Mouse (Mus musculus): ENCODE results near the gene Bco2. TPM values are rescaled to one million over a fixed set of nuclear protein-coding genes. Genes with fewer than 3 reads are reported as not detected.

The Bco2 gene
- total and polyA plus RNA-seq, 3 experiments: 0.07 TPM; not detected in 2

DNA sequence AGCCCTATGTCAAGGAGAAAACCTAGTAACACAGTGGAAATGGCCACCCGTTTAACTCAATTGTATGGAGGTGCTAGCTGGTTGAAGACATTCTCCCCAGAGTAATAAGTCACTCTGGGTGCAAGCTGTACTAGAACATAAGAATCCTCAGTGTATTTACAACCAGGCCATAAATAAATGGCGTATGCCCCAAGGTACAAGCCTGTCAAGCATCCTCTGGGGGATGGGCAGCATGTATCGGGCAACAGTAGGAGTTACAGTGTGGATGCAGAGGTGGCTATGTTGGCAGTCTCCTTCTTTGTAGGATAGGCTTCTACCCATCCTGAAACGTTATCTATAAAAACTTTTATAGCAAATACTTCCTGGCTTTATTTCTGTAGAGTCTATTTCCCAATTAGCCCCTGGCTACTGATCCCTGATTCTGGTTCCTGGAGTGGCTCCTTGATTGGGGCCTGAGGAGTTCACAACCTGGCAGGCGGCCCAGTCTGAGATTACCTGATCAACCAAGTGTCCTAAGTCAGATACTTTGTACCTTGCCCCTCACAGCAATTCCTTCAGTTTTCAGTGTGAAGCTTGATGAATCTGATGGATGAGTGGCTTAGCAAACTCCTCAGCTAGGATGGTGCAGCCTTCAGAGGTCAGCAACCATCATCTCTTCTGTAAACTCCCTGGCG, 30.3 kb upstream of the Bco2 start:
- no peaks in the 10 kb centered on the region for H3K36me3 ChIP-seq (ENCODE audit: control insufficient read depth in 1 of 2, insufficient read depth in 2 of 2, low read length in 2 of 2)
- no peak overlapping the region for H3K4me3 ChIP-seq (ENCODE audit: control insufficient read depth in 1 of 2, insufficient read depth in 1 of 2, low read depth in 2 of 2, low read length in 2 of 2)
- H3K4me1 ChIP-seq (ENCODE audit: control insufficient read depth in 1 of 2, insufficient read depth in 2 of 2, low read length in 2 of 2): no peaks in the 10 kb centered on the region
- no peak overlapping the region for H3K27ac ChIP-seq (ENCODE audit: control insufficient read depth, low read depth, low read length)
- TF ChIP-seq GABPA (IDR thresholded peaks at IDR 0.05; ENCODE audit: low read depth, low read length) (no peak), MEF2A (IDR thresholded peaks at IDR 0.05; ENCODE audit: extremely low read depth, insufficient replicate concordance, low read depth, low read length, poor library complexity, severe bottlenecking) (no peak), MAX (IDR thresholded peaks at IDR 0.05; ENCODE audit: low read length) (no peak), SMC3 (IDR thresholded peaks at IDR 0.05; ENCODE audit: low read depth, low read length) (no peak), ZC3H11A (IDR thresholded peaks at IDR 0.05; ENCODE audit: low read depth, low read length) (no peak), POLR2AphosphoS5 (IDR thresholded peaks at IDR 0.05; ENCODE audit: borderline replicate concordance, low read depth, low read length) (no peak), ZMIZ1 (IDR thresholded peaks at IDR 0.05; ENCODE audit: low read depth, low read length) (no peak), POLR2AphosphoS2 (IDR thresholded peaks at IDR 0.05; ENCODE audit: low read length) (no peak), CHD1 (IDR thresholded peaks at IDR 0.05; ENCODE audit: low read depth, low read length) (no peak), UBTF (IDR thresholded peaks at IDR 0.05; ENCODE audit: borderline replicate concordance, insufficient read depth, low read depth, low read length) (no peak), TAL1 (IDR thresholded peaks at IDR 0.05; ENCODE audit: low read length) (no peak), TCF12 (IDR thresholded peaks at IDR 0.05; ENCODE audit: low read depth, low read length) (no peak), MYB (IDR thresholded peaks at IDR 0.05; ENCODE audit: low read depth, low read length) (no peak), EP300 (IDR thresholded peaks at IDR 0.05; ENCODE audit: low read depth in 1 of 2, low read length in 2 of 2) (no peak), ELF1 (IDR thresholded peaks at IDR 0.05; ENCODE audit: low read depth, low read length) (no peak), SIN3A (IDR thresholded peaks at IDR 0.05; ENCODE audit: low read length) (no peak)
- H3K9ac ChIP-seq (ENCODE audit: control insufficient read depth, low read depth, low read length, poor library complexity, severe bottlenecking): no peak overlapping the region
- DNase-seq (ENCODE audit: low read depth, low spot score): no peak
- peaks cover 11 to 17% of the 10 kb centered on the region in 2 experiments for H3K27me3 ChIP-seq (ENCODE audit: control insufficient read depth in 1 of 2, insufficient read depth in 2 of 2, low read length in 2 of 2)
- H3K79me2 ChIP-seq (ENCODE audit: control insufficient read depth, insufficient read depth, low read length, poor library complexity): no peaks in the 10 kb centered on the region
- no peaks in the 10 kb centered on the region for H3K9me3 ChIP-seq (replicated peaks; ENCODE audit: insufficient read depth, low read length)

DNA sequence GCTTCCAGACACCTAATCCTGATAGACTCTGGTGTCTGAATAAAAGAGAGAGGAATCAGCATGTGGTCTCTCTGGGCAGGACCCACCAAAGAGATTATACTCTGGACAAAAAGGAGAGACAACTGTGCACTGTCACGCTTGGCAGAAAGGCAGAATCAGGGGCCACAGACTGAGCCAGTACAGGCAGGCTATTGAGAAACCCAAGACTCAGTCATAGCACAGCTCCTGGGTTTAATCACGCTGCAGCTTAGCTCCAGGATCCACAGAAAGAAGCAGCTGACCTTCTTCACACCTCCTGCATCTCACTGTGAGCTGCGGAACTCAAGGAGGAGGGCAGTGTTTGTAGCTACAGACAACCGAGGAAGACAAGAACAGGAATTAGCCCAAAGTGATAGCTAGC, 25.4 kb upstream of the Bco2 start:
- Histone ChIP-seq H3K4me3 (ENCODE audit: control insufficient read depth in 1 of 2, insufficient read depth in 1 of 2, low read depth in 2 of 2, low read length in 2 of 2) (no peak overlapping the region), H3K9me3 (replicated peaks; ENCODE audit: insufficient read depth, low read length) (no peaks in the 10 kb centered on the region), H3K36me3 (ENCODE audit: control insufficient read depth in 1 of 2, insufficient read depth in 2 of 2, low read length in 2 of 2) (no peaks in the 10 kb centered on the region), H3K27me3 (ENCODE audit: control insufficient read depth in 1 of 2, insufficient read depth in 2 of 2, low read length in 2 of 2) (peaks cover 21 to 25% of the 10 kb centered on the region in 2 experiments), H3K27ac (ENCODE audit: control insufficient read depth, low read depth, low read length) (no peak overlapping the region), H3K4me1 (ENCODE audit: control insufficient read depth in 1 of 2, insufficient read depth in 2 of 2, low read length in 2 of 2) (no peaks in the 10 kb centered on the region), H3K9ac (ENCODE audit: control insufficient read depth, low read depth, low read length, poor library complexity, severe bottlenecking) (no peak overlapping the region), H3K79me2 (ENCODE audit: control insufficient read depth, insufficient read depth, low read length, poor library complexity) (no peaks in the 10 kb centered on the region)
- DNase-seq (ENCODE audit: low read depth, low spot score): no peak
- TF ChIP-seq ZC3H11A (IDR thresholded peaks at IDR 0.05; ENCODE audit: low read depth, low read length) (no peak), TCF12 (IDR thresholded peaks at IDR 0.05; ENCODE audit: low read depth, low read length) (no peak), BHLHE40 (IDR thresholded peaks at IDR 0.05; ENCODE audit: borderline replicate concordance, low read depth, low read length) (no peak), CHD1 (IDR thresholded peaks at IDR 0.05; ENCODE audit: low read depth, low read length) (no peak), MAX (IDR thresholded peaks at IDR 0.05; ENCODE audit: low read length) (no peak), SIN3A (IDR thresholded peaks at IDR 0.05; ENCODE audit: low read length) (no peak), ZKSCAN1 (IDR thresholded peaks at IDR 0.05; ENCODE audit: low read depth, low read length) (no peak), RAD21 (IDR thresholded peaks at IDR 0.05; ENCODE audit: low read depth, low read length) (no peak), POLR2AphosphoS2 (IDR thresholded peaks at IDR 0.05; ENCODE audit: low read length) (no peak), POLR2AphosphoS5 (IDR thresholded peaks at IDR 0.05; ENCODE audit: borderline replicate concordance, low read depth, low read length) (no peak), ETS1 (IDR thresholded peaks at IDR 0.05; ENCODE audit: low read depth, low read length) (no peak), JUND (IDR thresholded peaks at IDR 0.05; ENCODE audit: low read depth, low read length) (no peak), USF1 (IDR thresholded peaks at IDR 0.05; ENCODE audit: low read depth, low read length) (no peak), E2F4 (IDR thresholded peaks at IDR 0.05; ENCODE audit: borderline replicate concordance, low read depth, low read length) (no peak), RCOR1 (IDR thresholded peaks at IDR 0.05; ENCODE audit: low read depth, low read length) (no peak), MAFK (IDR thresholded peaks at IDR 0.05; ENCODE audit: borderline replicate concordance, low read depth, low read length) (no peak), CTCF (IDR thresholded peaks at IDR 0.05 in 2 of 3, conservative IDR thresholded peaks at IDR 0.05 in 1 of 3; ENCODE audit: control insufficient read depth in 1 of 3, insufficient read depth in 1 of 3, low read depth in 2 of 3, low read length in 3 of 3, poor library complexity in 1 of 3, severe bottlenecking in 1 of 3) (no peak), EP300 (IDR thresholded peaks at IDR 0.05; ENCODE audit: low read depth in 1 of 2, low read length in 2 of 2) (no peak)

Data from MEL (cell line).